Mouse (Mus musculus) liver, postnatal 0 days (tissue): ENCODE results near the gene Grhl3.

Source experiments
- CTCF ChIP-seq: sonication (generic); IDR thresholded peaks from 2 replicates; pipeline ENCODE4 v1.5.1; 2016; ENCODE audit warnings: antibody characterized with exemption, low read depth
- EP300 ChIP-seq: IDR thresholded peaks from 2 replicates; pipeline ENCODE4 v1.6.1; 2016; ENCODE audit warnings: antibody characterized with exemption, low read depth, mild to moderate bottlenecking

- TF ChIP-seq CTCF (no peak), EP300 (no peak)
These were observed 28.3 kb downstream of the Grhl3 start for GRCm38 (mm10) chr4:135545080-135545511.
